Mouse (Mus musculus) megakaryocyte, embryonic 14.5 days (primary cell): ENCODE measurements around the gene Prf1.

Experiments
- FLI1 ChIP-seq: IDR thresholded peaks from 2 replicates; pipeline ENCODE4 v1.6.1; 2012; ENCODE audit warnings: low read length, inconsistent platforms, mixed read lengths
- GATA1 ChIP-seq: IDR thresholded peaks from 3 replicates; pipeline ENCODE4 v1.6.1; 2012; ENCODE audit warnings: mixed read lengths, low read length, inconsistent platforms, borderline replicate concordance

GRCm38 (mm10) chr10:61296713-61297445, 754 bp upstream of the Prf1 start:
- TF ChIP-seq GATA1 (no peak), FLI1 (no peak)
